ENCODE assay signal across 8 mouse cellular contexts in the genomic region with DNA sequence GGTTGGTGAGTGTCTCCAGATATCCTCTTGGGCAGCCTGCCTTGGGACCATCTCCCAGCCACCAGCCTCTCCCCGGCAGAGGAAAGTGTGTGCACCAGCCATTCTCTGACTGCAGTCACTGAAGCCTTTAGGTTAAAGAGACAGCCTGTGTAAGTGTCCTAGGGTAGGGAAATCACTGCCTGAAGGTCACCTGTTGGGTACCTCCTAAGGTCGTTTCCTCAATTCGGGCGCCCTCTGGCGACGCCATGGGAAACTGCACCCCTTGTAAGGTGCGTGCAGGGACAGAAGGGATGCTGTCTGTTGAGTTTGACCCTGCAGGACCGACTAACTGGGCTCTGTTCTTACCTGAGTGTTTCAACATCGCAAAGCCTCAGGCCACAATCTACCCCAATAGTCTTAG.
DNase-seq lines count a peak whose midpoint lies in the region; ATAC-seq and TF ChIP-seq lines count a peak whose summit lies in the region.

No protein-coding gene starts in this region.

- no peak overlapping the region for H3K27ac ChIP-seq in kidney, embryonic 15.5 days
- no peak overlapping the region for H3K27ac ChIP-seq in cerebellum, adult 2 months (ENCODE audit: insufficient read depth, low read length)
- H3K27ac ChIP-seq in neural tube, embryonic 11.5 days (ENCODE audit: low read depth, low read length) = no peak overlapping the region

- peaks cover 22% of the 10 kb centered on the region for H3K27me3 ChIP-seq in kidney, embryonic 15.5 days
- H3K27me3 ChIP-seq in cerebellum, adult 2 months (ENCODE audit: control insufficient read depth, insufficient read depth, low read length) = no peaks in the 10 kb centered on the region
- no peaks in the 10 kb centered on the region for H3K27me3 ChIP-seq in neural tube, embryonic 11.5 days (ENCODE audit: control insufficient read depth, insufficient read depth, low read length)

- no peak for TF ChIP-seq POLR2A in cerebellum, adult 2 months (IDR thresholded peaks at IDR 0.05; ENCODE audit: borderline replicate concordance, insufficient read depth, low read length)

- H3K9me3 ChIP-seq in kidney, embryonic 15.5 days (replicated peaks) = no peaks in the 10 kb centered on the region
- H3K9me3 ChIP-seq in neural tube, embryonic 11.5 days (ENCODE audit: control insufficient read depth, low read length) = no peaks in the 10 kb centered on the region

- intact Hi-C loops in left cerebral cortex, postnatal 36 days (cut with DNase I) = loop anchor here (5.0 to 10.0 kb wide), 3 partner anchors 197 to 557 kb away; no protein-coding TSS in a partner anchor

- no peak for ATAC-seq in kidney, embryonic 15.5 days (replicated peaks; ENCODE audit: low FRiP score)
- no peak for ATAC-seq in neural tube, embryonic 11.5 days (ENCODE audit: insufficient read depth, low FRiP score, low TSS enrichment)

- DNase-seq in kidney, adult 18-20 months = peak; percentile 79
- DNase-seq in cerebellum, adult 2 months = peak; percentile 74 to 85
- DNase-seq in frontal cortex, adult 2 months (ENCODE audit: extremely low spot score in 1 of 2, low spot score in 1 of 2) = peak; percentile 40 to 84
- peak; percentile 64 for DNase-seq in induced T-regulatory cell, adult 2 months (ENCODE audit: low read depth)
- peak; percentile 51 to 60 for DNase-seq in left cerebral cortex, postnatal 36 days (ENCODE audit: low spot score in 2 of 2)
- peak; percentile 81 for DNase-seq in neural tube, embryonic 11.5 days (ENCODE audit: low spot score)
- peak; percentile 15 to 17 for DNase-seq in thymus, adult 18-20 months

- peak; percentile 97 for TF ChIP-seq CTCF in cerebellum, adult 2 months (IDR thresholded peaks at IDR 0.05; ENCODE audit: borderline replicate concordance, insufficient read depth, low read depth, low read length)

- WGBS in kidney, embryonic 15.5 days = 13% methylated on average over 9 of the region's 9 CpGs
- 11% methylated on average over 9 of the region's 9 CpGs for WGBS in cerebellum, adult 2 months
- 17% methylated on average over 9 of the region's 9 CpGs for WGBS in neural tube, embryonic 11.5 days

- no peak overlapping the region for H3K4me2 ChIP-seq in kidney, embryonic 15.5 days
- no peak overlapping the region for H3K4me2 ChIP-seq in neural tube, embryonic 11.5 days (ENCODE audit: low read depth)

- H3K4me3 ChIP-seq in kidney, embryonic 15.5 days (replicated peaks) = no peak overlapping the region
- H3K4me3 ChIP-seq in cerebellum, adult 2 months (replicated peaks; ENCODE audit: insufficient read depth, low read depth, low read length) = no peak overlapping the region
- no peak overlapping the region for H3K4me3 ChIP-seq in neural tube, embryonic 11.5 days (ENCODE audit: low read depth, low read length)

- H3K4me1 ChIP-seq in kidney, embryonic 15.5 days = no peaks in the 10 kb centered on the region
- no peaks in the 10 kb centered on the region for H3K4me1 ChIP-seq in cerebellum, adult 2 months (ENCODE audit: control insufficient read depth, insufficient read depth, low read length)
- no peaks in the 10 kb centered on the region for H3K4me1 ChIP-seq in neural tube, embryonic 11.5 days (ENCODE audit: control insufficient read depth, insufficient read depth, low read length)

- H3K9ac ChIP-seq in kidney, embryonic 15.5 days = no peak overlapping the region
- no peak overlapping the region for H3K9ac ChIP-seq in neural tube, embryonic 11.5 days (ENCODE audit: low read length)

- H3K36me3 ChIP-seq in kidney, embryonic 15.5 days = no peaks in the 10 kb centered on the region
- H3K36me3 ChIP-seq in neural tube, embryonic 11.5 days (ENCODE audit: control insufficient read depth, insufficient read depth, low read length) = no peaks in the 10 kb centered on the region

Comparison
In these comparisons a context has a peak if more than half of its experiments do, and no peak if none do; other contexts are left out.
1. DNase-seq: peak in every context shown above with its lines; median percentile 81 in neural tube, embryonic 11.5 days; 80 in cerebellum, adult 2 months; 79 in kidney, adult 18-20 months; 64 in induced T-regulatory cell, adult 2 months; 62 in frontal cortex, adult 2 months; 56 in left cerebral cortex, postnatal 36 days; 16 in thymus, adult 18-20 months.